Mouse (Mus musculus) limb, embryonic 10.5 days (tissue): Measurements from ENCODE around the gene Gm21834. TPM values are rescaled to one million over a fixed set of nuclear protein-coding genes. Genes with fewer than 3 reads are reported as not detected.

ENCODE experiments used
- DNase-seq: peaks from one replicate; pipeline ENCODE4 v3.0.0-alpha.2; 2017; ENCODE audit warnings: low spot score
- H3K27ac ChIP-seq: fragments of 300-500 bp; sonication (generic); 2 replicates; pipeline ENCODE4 v1.5.1; 2016; ENCODE audit warnings: mild to moderate bottlenecking
- H3K27me3 ChIP-seq: fragments of 300-500 bp; sonication (generic); 2 replicates; pipeline ENCODE4 v1.6.1; 2016; ENCODE audit warnings: low read depth, mild to moderate bottlenecking; ENCODE audit not compliant: poor library complexity, severe bottlenecking
- H3K36me3 ChIP-seq: fragments of 300-500 bp; sonication (generic); 2 replicates; pipeline ENCODE4 v1.6.1; 2016; ENCODE audit warnings: mild to moderate bottlenecking, moderate library complexity
- H3K4me1 ChIP-seq: fragments of 300-500 bp; sonication (generic); 2 replicates; pipeline ENCODE4 v1.6.1; 2016
- H3K4me3 ChIP-seq: fragments of 300-500 bp; sonication (generic); 2 replicates; pipeline ENCODE4 v1.5.1; 2016; ENCODE audit warnings: mild to moderate bottlenecking, moderate library complexity
- H3K9me3 ChIP-seq: fragments of 300-500 bp; sonication (generic); replicated peaks from 2 replicates; pipeline ENCODE4 v1.6.1; 2016; ENCODE audit warnings: mild to moderate bottlenecking
- WGBS: fragments of 180-500 bp; shearing (Covaris S2); methylation state at CpG from one replicate; pipeline ENCODE4 v1.1.7; 2016; 5-methylcytosine and 5-hydroxymethylcytosine counted together
- polyA plus RNA-seq: library from polyadenylated mRNA; unstranded; fragments of >200 nt; fragmentation: Nextera tagmentation; extraction: Ambion mirVana; gene quantifications from 2 replicates; pipeline ENCODE4 v1.2.1, GENCODE M21; 2016

Gm21834 gene
- polyA plus RNA-seq: not detected in 2 replicates

GRCm38 (mm10) chr17:57742119-57742518 lies at the start of gene Gm21834:
TSS of gene Gm21834 (minus strand) at chr17:57742219.
- 91% methylated on average over 5 of the region's 5 CpGs for WGBS
- Histone ChIP-seq H3K9me3 (no peaks in the 10 kb centered on the region), H3K27me3 (no peaks in the 10 kb centered on the region), H3K27ac (no peak within 1 kb of the TSS), H3K36me3 (no peaks in the 10 kb centered on the region), H3K4me3 (no peak within 1 kb of the TSS), H3K4me1 (no peaks in the 10 kb centered on the region)
- no peak for DNase-seq

DNA sequence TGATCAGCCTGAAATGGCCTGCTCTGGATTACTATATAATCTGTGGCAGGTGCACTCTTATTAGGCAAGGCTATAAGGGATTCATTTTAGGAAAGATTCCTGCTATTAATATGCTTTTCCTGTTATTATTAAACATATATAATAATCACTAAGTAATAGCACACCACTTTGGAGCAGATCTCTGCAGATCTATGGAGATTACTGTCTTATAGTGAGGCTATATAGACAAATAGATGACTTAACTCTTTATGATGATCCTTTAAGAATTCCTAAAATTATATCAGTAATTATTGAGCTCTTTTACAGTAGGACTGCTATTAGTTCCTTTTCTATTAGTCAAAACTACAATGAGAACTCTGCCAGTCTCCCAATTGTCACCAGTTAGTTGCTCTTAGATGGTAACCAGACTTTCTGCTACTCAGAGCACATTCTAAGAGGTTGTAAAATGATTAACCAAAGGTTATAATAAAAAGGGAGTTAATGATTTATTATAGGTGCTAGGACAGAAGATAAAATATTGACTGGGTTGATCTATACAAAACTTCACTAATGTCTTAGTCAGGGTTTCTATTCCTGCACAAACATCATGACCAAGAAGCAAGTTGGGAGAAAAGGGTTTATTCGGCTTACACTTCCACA lies 46.3 kb upstream of the Gm21834 start:
- no peak overlapping the region for H3K4me3 ChIP-seq
- DNase-seq: no peak
- no peaks in the 10 kb centered on the region for H3K4me1 ChIP-seq
- 93% methylated on average over 1 of the region's 1 CpGs for WGBS
- H3K36me3 ChIP-seq: no peaks in the 10 kb centered on the region
- no peaks in the 10 kb centered on the region for H3K9me3 ChIP-seq
- no peak overlapping the region for H3K27ac ChIP-seq
- no peaks in the 10 kb centered on the region for H3K27me3 ChIP-seq

GRCm38 (mm10) chr17:57770904-57771303 lies 28.9 kb upstream of the Gm21834 start:
- Histone ChIP-seq H3K4me1 (no peaks in the 10 kb centered on the region), H3K27ac (no peak overlapping the region), H3K36me3 (no peaks in the 10 kb centered on the region), H3K9me3 (no peaks in the 10 kb centered on the region), H3K27me3 (no peaks in the 10 kb centered on the region), H3K4me3 (no peak overlapping the region)
- DNase-seq: no peak
- WGBS: 24% methylated on average over 4 of the region's 4 CpGs

- Histone ChIP-seq H3K4me1 (no peaks in the 10 kb centered on the region), H3K9me3 (no peaks in the 10 kb centered on the region), H3K4me3 (no peak within 1 kb of the TSS), H3K27ac (no peak within 1 kb of the TSS), H3K27me3 (no peaks in the 10 kb centered on the region), H3K36me3 (no peaks in the 10 kb centered on the region)
- peak; percentile 86 for DNase-seq
- 19% methylated on average over 26 of the region's 26 CpGs for WGBS
Observed at GRCm38 (mm10) chr17:57768622-57769610, 26.9 kb upstream of the Gm21834 start, which contains the start of gene Cntnap5c. TSS of gene Cntnap5c (plus strand) at chr17:57769570.

DNA sequence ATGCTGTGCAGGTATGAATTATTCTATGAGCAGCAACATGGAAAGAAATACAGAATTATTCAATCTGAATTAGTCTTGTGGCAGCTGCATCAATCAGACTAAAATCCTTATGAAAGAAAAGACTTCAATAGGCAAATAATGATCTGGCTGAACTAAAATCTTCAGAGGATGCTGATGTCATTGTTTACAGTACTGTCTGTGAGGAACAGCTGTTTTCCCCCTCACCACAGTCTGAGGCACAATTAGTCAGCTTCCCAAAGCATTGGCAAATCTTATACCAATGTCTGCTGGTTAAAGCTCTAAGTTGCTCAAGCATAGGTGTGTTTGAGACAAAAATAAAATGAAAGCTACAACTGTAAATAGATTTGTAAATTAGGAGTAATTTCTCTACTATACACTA lies 25.3 kb upstream of the Gm21834 start:
- Histone ChIP-seq H3K4me1 (no peaks in the 10 kb centered on the region), H3K4me3 (no peak overlapping the region), H3K27ac (no peak overlapping the region), H3K36me3 (no peaks in the 10 kb centered on the region), H3K9me3 (no peaks in the 10 kb centered on the region), H3K27me3 (no peaks in the 10 kb centered on the region)
- no peak for DNase-seq

DNA sequence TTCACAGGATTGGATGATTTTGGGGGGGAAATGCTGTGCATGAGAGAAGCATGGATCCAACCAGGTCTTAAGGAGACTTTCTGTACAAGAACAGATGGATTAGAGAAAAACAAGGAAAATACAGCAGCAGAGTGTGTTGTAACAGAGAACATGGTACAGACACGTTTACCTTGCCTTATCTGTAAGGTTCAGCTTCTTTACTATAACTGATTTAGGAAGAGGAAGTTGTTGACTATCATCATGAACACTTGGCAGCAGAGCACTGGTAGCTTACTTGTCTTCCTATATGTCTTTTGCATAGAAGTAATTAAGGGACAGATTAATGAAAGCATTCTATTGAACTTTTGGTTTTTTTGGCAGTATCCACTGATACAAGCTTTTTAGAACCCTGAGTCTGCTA lies 16.0 kb upstream of the Gm21834 start:
- Histone ChIP-seq H3K4me3 (no peak overlapping the region), H3K27me3 (no peaks in the 10 kb centered on the region), H3K36me3 (no peaks in the 10 kb centered on the region), H3K27ac (no peak overlapping the region), H3K9me3 (no peaks in the 10 kb centered on the region), H3K4me1 (no peaks in the 10 kb centered on the region)
- no peak for DNase-seq
- WGBS: 72% methylated on average over 1 of the region's 1 CpGs

DNA sequence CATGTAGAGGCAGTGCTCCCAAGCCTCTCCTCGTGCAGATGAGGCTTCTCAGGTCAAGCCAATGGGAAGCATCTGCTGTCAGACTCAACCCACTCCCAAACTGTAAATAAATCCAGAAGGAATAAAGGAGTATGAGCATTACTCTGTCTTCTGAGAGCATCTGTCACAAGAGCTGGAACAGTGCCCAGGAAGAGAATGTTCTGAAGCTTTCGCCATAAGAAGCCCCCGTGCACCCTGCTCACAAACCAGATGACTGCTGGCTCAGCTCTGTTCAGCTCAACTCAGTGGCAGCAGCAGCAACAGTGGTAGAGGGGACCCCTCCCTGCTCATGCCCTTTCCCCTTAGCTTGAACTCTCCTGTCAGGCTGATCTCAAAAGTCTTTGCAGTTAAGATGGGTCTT lies 47.2 kb downstream of the Gm21834 start:
- H3K9me3 ChIP-seq: no peaks in the 10 kb centered on the region
- no peak overlapping the region for H3K4me3 ChIP-seq
- H3K4me1 ChIP-seq: no peaks in the 10 kb centered on the region
- no peaks in the 10 kb centered on the region for H3K27me3 ChIP-seq
- DNase-seq: no peak
- 80% methylated on average over 3 of the region's 3 CpGs for whole genome bisulfite sequencing
- H3K27ac ChIP-seq: no peak overlapping the region
- no peaks in the 10 kb centered on the region for H3K36me3 ChIP-seq

Other genes with a start within 250 kb of the Gm21834 start
- gene Vmn2r120, start 196.7 kb downstream of the Gm21834 start, polyA plus RNA-seq: not detected in 2 replicates
- not detected in 2 replicates for gene Cntnap5c, start 27.4 kb upstream of the Gm21834 start, polyA plus RNA-seq